Mouse (Mus musculus): ENCODE results near the gene Gm4201. TPM values are rescaled to one million over a fixed set of nuclear protein-coding genes. Genes with fewer than 3 reads are reported as not detected.
"Not testable (repeated sequence)": the region's sequence is repeated elsewhere in the genome, so short reads cannot be mapped to it uniquely, and the experiment has no call there.

Gm4201 gene
- not detected in 2 replicates for polyA plus RNA-seq (2014; fragmentation: Nextera tagmentation; extraction: Ambion mirVana)

DNA sequence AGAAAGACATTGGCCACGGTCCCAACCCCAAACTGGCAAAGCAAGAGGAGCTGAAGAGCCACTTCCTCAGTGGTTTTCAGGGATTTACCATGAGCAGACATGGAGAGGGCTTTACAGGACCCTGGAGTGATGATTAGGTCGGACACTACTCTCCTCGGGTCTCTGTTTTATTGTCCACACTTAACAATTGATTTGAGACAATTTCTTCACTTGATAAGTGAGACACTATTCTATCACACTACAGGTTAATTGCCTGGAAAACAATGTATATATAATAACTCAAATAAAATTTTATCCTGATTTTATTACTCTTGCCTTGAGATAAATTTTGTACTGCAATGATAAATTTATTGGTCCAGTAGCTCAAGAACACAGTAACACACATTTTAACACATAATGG is at the start of gene Gm4201:
Gene Gm4201 (minus strand): TSS at position 101 of the 400 bp plus-strand sequence.
- H3K27ac ChIP-seq (ENCODE audit: low read length); H3K9ac ChIP-seq (replicated peaks; ENCODE audit: low read depth, low read length); H3K27me3 ChIP-seq (ENCODE audit: control insufficient read depth, insufficient read depth, low read length); H3K9me3 ChIP-seq (ENCODE audit: control insufficient read depth, low read depth, low read length); H3K4me3 ChIP-seq (ENCODE audit: low read depth, low read length); H3K36me3 ChIP-seq (ENCODE audit: control insufficient read depth, insufficient read depth, low read length); H3K4me2 ChIP-seq (replicated peaks; ENCODE audit: low read depth, low read length); H3K4me1 ChIP-seq (ENCODE audit: control insufficient read depth, insufficient read depth, low read length); ATAC-seq (ENCODE audit: insufficient number of reproducible peaks, insufficient read depth, low FRiP score, low read depth): not testable (repeated sequence)
- WGBS = no CpG with 5 or more reads among the region's 3 CpGs

DNA sequence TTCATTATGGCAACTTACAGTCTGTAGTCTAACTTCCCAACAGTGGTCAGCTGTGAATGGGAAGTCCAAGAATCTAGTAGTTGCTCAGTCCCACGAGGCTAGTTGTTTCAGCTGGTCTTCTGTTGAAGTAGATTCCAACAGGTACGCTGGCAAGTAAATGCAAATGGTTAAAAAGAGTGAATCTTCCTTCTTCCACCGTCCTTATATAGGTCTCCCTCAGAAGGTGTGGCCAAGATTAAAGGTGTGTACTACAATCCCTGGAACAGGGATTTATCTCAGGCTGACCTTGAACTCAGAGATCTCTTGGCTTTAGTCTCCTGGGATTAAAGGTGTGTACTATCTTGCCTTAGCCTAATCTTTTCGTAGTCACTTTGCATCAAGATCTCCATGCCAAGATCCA is 22.9 kb upstream of the Gm4201 start, which contains the start of gene Gm4565:
Gene Gm4565 (minus strand): TSS at position 101 of the 400 bp plus-strand sequence.
- ATAC-seq (ENCODE audit: insufficient number of reproducible peaks, insufficient read depth, low FRiP score, low read depth) = not testable (repeated sequence)

GRCm38 (mm10) chr7:22534787-22535186 is 30.4 kb downstream of the Gm4201 start, which contains the start of gene Gm8677:
TSS of gene Gm8677 (minus strand) at chr7:22534887.
- H3K4me3 ChIP-seq (ENCODE audit: low read depth, low read length); H3K27ac ChIP-seq (ENCODE audit: low read length); H3K36me3 ChIP-seq (ENCODE audit: control insufficient read depth, insufficient read depth, low read length); H3K9ac ChIP-seq (replicated peaks; ENCODE audit: low read depth, low read length); ATAC-seq (ENCODE audit: insufficient number of reproducible peaks, insufficient read depth, low FRiP score, low read depth); H3K4me1 ChIP-seq (ENCODE audit: control insufficient read depth, insufficient read depth, low read length); H3K27me3 ChIP-seq (ENCODE audit: control insufficient read depth, insufficient read depth, low read length); H3K9me3 ChIP-seq (ENCODE audit: control insufficient read depth, low read depth, low read length); H3K4me2 ChIP-seq (replicated peaks; ENCODE audit: low read depth, low read length): not testable (repeated sequence)
- WGBS = no CpG with 5 or more reads among the region's 1 CpGs

More for the DNA sequence above, 22.9 kb upstream of the Gm4201 start, which contains the start of gene Gm4565:
- H3K36me3 ChIP-seq (ENCODE audit: control insufficient read depth, insufficient read depth, low read length); H3K27ac ChIP-seq (ENCODE audit: low read length); H3K9me3 ChIP-seq (ENCODE audit: control insufficient read depth, low read depth, low read length); H3K27me3 ChIP-seq (ENCODE audit: control insufficient read depth, insufficient read depth, low read length); H3K9ac ChIP-seq (replicated peaks; ENCODE audit: low read depth, low read length); H3K4me1 ChIP-seq (ENCODE audit: control insufficient read depth, insufficient read depth, low read length); H3K4me2 ChIP-seq (replicated peaks; ENCODE audit: low read depth, low read length); H3K4me3 ChIP-seq (ENCODE audit: low read depth, low read length): not testable (repeated sequence)
- WGBS = 39% methylated on average over 2 of the region's 4 CpGs

DNA sequence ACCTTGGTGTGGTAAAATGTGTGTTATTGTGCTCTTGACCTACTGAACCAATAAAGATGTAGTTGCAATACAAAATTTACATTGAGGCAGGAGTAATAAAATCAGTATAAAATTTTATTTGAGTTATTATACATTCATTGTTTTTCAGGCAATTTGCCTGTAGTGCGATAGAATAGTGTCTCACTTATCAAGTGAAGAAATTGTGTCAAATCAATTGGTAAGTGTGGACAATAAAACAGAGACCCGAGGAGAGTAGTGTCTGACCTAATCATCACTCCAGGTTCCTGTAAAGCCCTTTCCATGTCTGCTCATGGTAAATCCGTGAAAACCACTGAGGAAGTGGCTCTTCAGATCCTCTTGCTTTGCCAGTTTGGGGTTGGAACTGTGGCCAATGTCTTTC is 42.5 kb downstream of the Gm4201 start, which contains the start of gene Vmn1r152:
Gene Vmn1r152 (plus strand): TSS at position 301 of the 400 bp plus-strand sequence.
- H3K9me3 ChIP-seq (ENCODE audit: control insufficient read depth, low read depth, low read length); H3K27me3 ChIP-seq (ENCODE audit: control insufficient read depth, insufficient read depth, low read length): not testable (repeated sequence)
- WGBS = no CpG with 5 or more reads among the region's 3 CpGs

More for the DNA sequence above, 42.5 kb downstream of the Gm4201 start, which contains the start of gene Vmn1r152:
- H3K9ac ChIP-seq (replicated peaks; ENCODE audit: low read depth, low read length); ATAC-seq (ENCODE audit: insufficient number of reproducible peaks, insufficient read depth, low FRiP score, low read depth); H3K36me3 ChIP-seq (ENCODE audit: control insufficient read depth, insufficient read depth, low read length); H3K27ac ChIP-seq (ENCODE audit: low read length); H3K4me3 ChIP-seq (ENCODE audit: low read depth, low read length); H3K4me1 ChIP-seq (ENCODE audit: control insufficient read depth, insufficient read depth, low read length); H3K4me2 ChIP-seq (replicated peaks; ENCODE audit: low read depth, low read length): not testable (repeated sequence)

Other genes starting within 250 kb of the Gm4201 start
- not detected in 2 replicates for gene Gm4187, start 235.6 kb downstream of the Gm4201 start, polyA plus RNA-seq (2014; fragmentation: Nextera tagmentation; extraction: Ambion mirVana)
- gene Gm8660, start 194.3 kb downstream of the Gm4201 start, polyA plus RNA-seq (2014; fragmentation: Nextera tagmentation; extraction: Ambion mirVana) = not detected in 2 replicates
- gene Vmn1r148, start 151.8 kb downstream of the Gm4201 start, polyA plus RNA-seq (2014; fragmentation: Nextera tagmentation; extraction: Ambion mirVana) = not detected in 2 replicates
- not detected in 2 replicates for gene Vmn1r149, start 127.1 kb downstream of the Gm4201 start, polyA plus RNA-seq (2014; fragmentation: Nextera tagmentation; extraction: Ambion mirVana)
- not detected in 2 replicates for gene Gm10665, start 101.3 kb downstream of the Gm4201 start, polyA plus RNA-seq (2014; fragmentation: Nextera tagmentation; extraction: Ambion mirVana)
- not detected in 2 replicates for gene Vmn1r151, start 65.7 kb downstream of the Gm4201 start, polyA plus RNA-seq (2014; fragmentation: Nextera tagmentation; extraction: Ambion mirVana)
- gene Vmn1r152, start 42.4 kb downstream of the Gm4201 start, polyA plus RNA-seq (2014; fragmentation: Nextera tagmentation; extraction: Ambion mirVana) = not detected in 2 replicates
- gene Gm8677, start 30.5 kb downstream of the Gm4201 start, polyA plus RNA-seq (2014; fragmentation: Nextera tagmentation; extraction: Ambion mirVana) = not detected in 2 replicates
- gene Gm4565, start 22.8 kb upstream of the Gm4201 start, polyA plus RNA-seq (2014; fragmentation: Nextera tagmentation; extraction: Ambion mirVana) = not detected in 2 replicates
- not detected in 2 replicates for gene Vmn1r155, start 92.7 kb upstream of the Gm4201 start, polyA plus RNA-seq (2014; fragmentation: Nextera tagmentation; extraction: Ambion mirVana)
- gene Gm8693, start 127.0 kb upstream of the Gm4201 start, polyA plus RNA-seq (2014; fragmentation: Nextera tagmentation; extraction: Ambion mirVana) = not detected in 2 replicates
- gene Gm4567, start 154.4 kb upstream of the Gm4201 start, polyA plus RNA-seq (2014; fragmentation: Nextera tagmentation; extraction: Ambion mirVana) = not detected in 2 replicates
- not detected in 2 replicates for gene Vmn1r157, start 196.4 kb upstream of the Gm4201 start, polyA plus RNA-seq (2014; fragmentation: Nextera tagmentation; extraction: Ambion mirVana)
- not detected in 2 replicates for gene Vmn1r158, start 225.4 kb upstream of the Gm4201 start, polyA plus RNA-seq (2014; fragmentation: Nextera tagmentation; extraction: Ambion mirVana)